Mouse (Mus musculus) limb, embryonic 10.5 days (tissue): ENCODE measurements at regions not wholly inside any gene's neighbourhood (a gene's known extent, or its start where the extent isn't known, plus 50 kb on each side); places are given as distances from the start of the nearest gene placed in this dataset.

Source experiments
- DNase-seq: peaks from one replicate; pipeline ENCODE4 v3.0.0-alpha.2; 2017; ENCODE audit warnings: low spot score
- H3K27ac ChIP-seq: fragments of 300-500 bp; sonication (generic); 2 replicates; pipeline ENCODE4 v1.5.1; 2016; ENCODE audit warnings: mild to moderate bottlenecking
- H3K27me3 ChIP-seq: fragments of 300-500 bp; sonication (generic); 2 replicates; pipeline ENCODE4 v1.6.1; 2016; ENCODE audit warnings: low read depth, mild to moderate bottlenecking; ENCODE audit not compliant: poor library complexity, severe bottlenecking
- H3K36me3 ChIP-seq: fragments of 300-500 bp; sonication (generic); 2 replicates; pipeline ENCODE4 v1.6.1; 2016; ENCODE audit warnings: mild to moderate bottlenecking, moderate library complexity
- H3K4me1 ChIP-seq: fragments of 300-500 bp; sonication (generic); 2 replicates; pipeline ENCODE4 v1.6.1; 2016
- H3K4me3 ChIP-seq: fragments of 300-500 bp; sonication (generic); 2 replicates; pipeline ENCODE4 v1.5.1; 2016; ENCODE audit warnings: mild to moderate bottlenecking, moderate library complexity
- H3K9me3 ChIP-seq: fragments of 300-500 bp; sonication (generic); replicated peaks from 2 replicates; pipeline ENCODE4 v1.6.1; 2016; ENCODE audit warnings: mild to moderate bottlenecking
- WGBS: fragments of 180-500 bp; shearing (Covaris S2); methylation state at CpG from one replicate; pipeline ENCODE4 v1.1.7; 2016; 5-methylcytosine and 5-hydroxymethylcytosine counted together

DNA sequence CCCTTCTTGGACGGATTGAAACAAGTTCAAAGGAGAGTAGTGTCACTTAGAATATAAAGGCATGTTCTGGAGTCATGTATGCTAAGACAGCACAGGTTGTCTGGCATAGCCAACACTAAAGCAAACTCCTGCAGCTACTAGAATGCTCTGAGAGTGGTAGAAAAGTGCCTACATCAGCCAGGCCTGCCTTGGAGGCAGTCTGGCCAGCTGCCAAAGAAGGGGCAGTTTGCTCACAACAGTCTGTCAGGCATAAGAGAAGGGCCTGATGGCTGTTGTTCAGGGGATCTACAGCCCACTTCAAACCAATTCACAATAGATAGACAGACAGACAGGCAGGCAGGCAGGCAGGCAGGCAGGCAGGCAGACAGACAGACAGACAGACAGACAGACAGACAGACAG, 136.5 kb upstream of the Dap start:
- Histone ChIP-seq H3K27me3 (no peaks in the 10 kb centered on the region), H3K27ac (no peak overlapping the region), H3K4me3 (no peak overlapping the region), H3K4me1 (no peaks in the 10 kb centered on the region), H3K9me3 (no peaks in the 10 kb centered on the region), H3K36me3 (no peaks in the 10 kb centered on the region)
- DNase-seq = no peak
- WGBS = 90% methylated on average over 1 of the region's 1 CpGs

DNA sequence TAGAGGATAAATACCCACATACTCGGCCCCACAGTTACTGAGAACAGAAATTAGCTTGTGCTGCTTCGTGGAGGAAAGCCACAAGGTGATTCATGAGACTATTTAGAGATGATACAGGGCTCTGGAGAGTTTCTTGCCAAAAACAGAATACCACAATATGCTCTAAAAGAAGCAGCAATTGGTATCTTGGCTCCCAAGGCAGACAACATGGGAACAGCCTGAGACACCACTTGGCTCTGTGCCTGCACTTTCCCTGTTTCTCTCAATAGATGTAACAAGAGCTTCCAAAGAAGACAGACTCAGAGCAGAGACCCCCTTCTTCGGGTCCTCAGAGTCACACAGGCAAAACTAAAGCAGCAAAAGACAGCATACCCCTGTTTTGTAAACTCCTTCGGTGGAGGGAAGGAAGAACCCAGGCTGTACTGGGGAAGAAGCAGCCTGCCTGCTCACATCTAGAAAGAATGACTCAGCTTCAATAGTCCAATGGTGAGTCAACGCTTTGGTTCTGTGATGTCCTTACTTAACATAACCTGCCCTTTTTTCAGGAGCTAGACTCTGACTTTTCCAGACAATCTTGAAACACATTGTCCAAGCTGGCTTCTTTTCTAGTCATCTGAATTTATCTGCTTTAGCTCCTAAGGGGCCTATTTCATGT, 132.1 kb upstream of the Dap start:
- Histone ChIP-seq H3K36me3 (no peaks in the 10 kb centered on the region), H3K9me3 (no peaks in the 10 kb centered on the region), H3K4me1 (no peaks in the 10 kb centered on the region), H3K27me3 (no peaks in the 10 kb centered on the region), H3K4me3 (no peak overlapping the region), H3K27ac (no peak overlapping the region)
- WGBS = 87% methylated on average over 5 of the region's 5 CpGs
- no peak for DNase-seq

DNA sequence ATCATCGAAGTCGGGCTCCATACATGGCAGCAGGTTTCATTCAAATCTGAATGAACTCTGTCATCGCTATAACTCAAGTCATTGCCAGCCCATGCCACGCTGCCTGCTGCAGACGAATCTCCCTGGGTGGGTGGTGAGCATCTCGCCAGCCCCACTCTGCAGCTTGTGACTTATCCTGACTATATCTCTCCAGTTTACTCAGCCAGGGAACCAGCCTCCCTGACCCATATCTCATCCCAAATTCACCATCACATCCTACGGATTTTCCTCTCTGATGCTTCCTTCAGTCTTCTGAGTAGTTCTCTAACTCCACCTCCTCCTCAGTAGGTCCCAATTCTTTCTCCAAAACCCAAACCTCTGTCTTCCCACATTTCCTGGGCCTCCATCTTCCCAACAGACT, 127.9 kb upstream of the Dap start:
- no peaks in the 10 kb centered on the region for H3K36me3 ChIP-seq
- 87% methylated on average over 7 of the region's 7 CpGs for WGBS
- DNase-seq = no peak

DNA sequence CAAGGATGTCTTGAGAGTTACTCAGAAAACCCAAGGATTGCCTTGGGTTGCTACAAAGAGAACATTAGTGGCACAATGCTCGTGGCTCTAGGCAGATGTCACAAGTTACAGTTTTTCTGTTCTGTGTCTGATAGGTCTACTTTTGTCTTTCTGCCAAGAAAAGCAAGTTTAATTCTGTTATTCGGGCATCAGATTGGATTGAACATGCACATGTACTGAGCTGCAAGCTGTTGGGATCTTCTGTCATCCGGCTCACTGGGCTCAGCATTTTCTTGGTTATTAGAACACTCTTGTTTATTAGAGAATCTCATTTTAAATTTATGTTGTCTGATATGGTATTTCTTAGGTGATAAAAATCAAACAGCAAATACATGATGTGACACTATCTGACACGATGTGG, 126.8 kb upstream of the Dap start:
- H3K4me3 ChIP-seq = no peak overlapping the region

More for the DNA sequence above, 127.9 kb upstream of the Dap start:
- no peaks in the 10 kb centered on the region for H3K27me3 ChIP-seq
- no peak overlapping the region for H3K27ac ChIP-seq
- H3K4me1 ChIP-seq = no peaks in the 10 kb centered on the region
- no peaks in the 10 kb centered on the region for H3K9me3 ChIP-seq
- H3K4me3 ChIP-seq = no peak overlapping the region

DNA sequence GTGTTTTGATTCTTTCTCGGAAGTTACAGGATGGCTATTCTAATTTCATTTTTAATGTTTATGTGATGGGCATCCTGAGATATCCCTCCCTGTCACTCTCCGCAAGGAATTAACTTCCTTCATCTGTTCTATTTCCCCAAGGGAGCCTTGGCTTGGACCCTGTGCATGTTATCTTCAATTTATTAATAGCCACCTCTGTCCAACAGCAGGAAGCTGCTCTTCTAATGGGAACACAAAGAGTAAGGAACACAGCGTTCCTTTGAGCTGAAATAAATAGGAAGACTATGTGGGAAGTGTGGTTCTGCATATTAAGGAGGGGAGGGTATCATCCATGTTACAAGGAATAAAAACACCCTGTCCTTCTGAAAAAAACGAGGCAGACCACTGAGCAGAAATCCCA, 119.4 kb upstream of the Dap start:
- Histone ChIP-seq H3K36me3 (no peaks in the 10 kb centered on the region), H3K9me3 (no peaks in the 10 kb centered on the region), H3K4me3 (no peak overlapping the region), H3K4me1 (no peaks in the 10 kb centered on the region), H3K27me3 (no peaks in the 10 kb centered on the region), H3K27ac (no peak overlapping the region)
- no peak for DNase-seq
- 89% methylated on average over 4 of the region's 4 CpGs for WGBS

More for the DNA sequence above, 126.8 kb upstream of the Dap start:
- WGBS = 86% methylated on average over 4 of the region's 4 CpGs
- no peaks in the 10 kb centered on the region for H3K27me3 ChIP-seq
- no peak for DNase-seq
- no peaks in the 10 kb centered on the region for H3K9me3 ChIP-seq
- H3K36me3 ChIP-seq = no peaks in the 10 kb centered on the region
- H3K27ac ChIP-seq = no peak overlapping the region
- H3K4me1 ChIP-seq = no peaks in the 10 kb centered on the region

DNA sequence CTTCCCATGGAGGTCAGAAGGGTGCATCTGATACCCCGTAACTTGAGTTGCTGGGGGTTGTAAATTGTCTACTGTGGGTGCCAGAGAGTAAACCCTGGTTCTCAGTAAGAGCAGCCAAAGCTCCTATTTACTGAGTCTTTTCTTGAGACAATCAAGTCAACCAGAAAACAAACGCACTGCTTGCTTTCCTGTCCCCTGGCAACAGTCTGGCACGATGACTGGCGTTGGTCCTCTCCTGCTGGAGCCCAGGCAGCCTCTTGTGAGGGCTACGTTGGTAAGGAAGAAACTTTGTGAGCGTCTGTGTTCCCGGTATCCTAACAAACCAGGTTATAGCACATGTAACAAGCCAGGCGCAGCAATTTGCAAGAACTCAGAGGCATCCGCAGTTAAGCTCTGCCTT, 117.2 kb upstream of the Dap start:
- H3K27ac ChIP-seq = no peak overlapping the region
- no peaks in the 10 kb centered on the region for H3K27me3 ChIP-seq
- no peak for DNase-seq
- H3K4me3 ChIP-seq = no peak overlapping the region
- no peaks in the 10 kb centered on the region for H3K9me3 ChIP-seq
- no peaks in the 10 kb centered on the region for H3K4me1 ChIP-seq
- 89% methylated on average over 9 of the region's 9 CpGs for WGBS
- no peaks in the 10 kb centered on the region for H3K36me3 ChIP-seq

DNA sequence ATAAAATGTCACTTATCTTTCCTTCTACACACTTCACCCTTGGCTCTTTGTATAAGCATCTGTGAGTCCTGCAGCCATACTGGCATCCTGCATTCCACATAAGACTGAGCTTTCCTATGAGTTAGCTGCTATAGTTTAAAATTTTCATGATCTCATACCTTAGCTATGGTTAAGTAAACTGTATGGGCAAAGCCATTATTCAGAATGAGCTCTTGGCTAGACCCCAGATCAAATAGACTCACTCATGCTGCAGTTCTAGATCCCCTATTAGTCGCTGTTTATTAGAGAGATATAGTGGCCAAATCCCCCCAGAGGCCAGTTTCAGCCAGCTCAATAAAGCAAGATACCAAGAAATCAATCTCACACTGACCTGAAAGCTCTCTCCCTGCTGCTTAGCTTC, 110.9 kb upstream of the Dap start:
- Histone ChIP-seq H3K4me3 (no peak overlapping the region), H3K9me3 (no peaks in the 10 kb centered on the region), H3K27me3 (no peaks in the 10 kb centered on the region), H3K27ac (no peak overlapping the region), H3K36me3 (no peaks in the 10 kb centered on the region), H3K4me1 (no peaks in the 10 kb centered on the region)
- DNase-seq = no peak
- 82% methylated on average over 1 of the region's 1 CpGs for WGBS

DNA sequence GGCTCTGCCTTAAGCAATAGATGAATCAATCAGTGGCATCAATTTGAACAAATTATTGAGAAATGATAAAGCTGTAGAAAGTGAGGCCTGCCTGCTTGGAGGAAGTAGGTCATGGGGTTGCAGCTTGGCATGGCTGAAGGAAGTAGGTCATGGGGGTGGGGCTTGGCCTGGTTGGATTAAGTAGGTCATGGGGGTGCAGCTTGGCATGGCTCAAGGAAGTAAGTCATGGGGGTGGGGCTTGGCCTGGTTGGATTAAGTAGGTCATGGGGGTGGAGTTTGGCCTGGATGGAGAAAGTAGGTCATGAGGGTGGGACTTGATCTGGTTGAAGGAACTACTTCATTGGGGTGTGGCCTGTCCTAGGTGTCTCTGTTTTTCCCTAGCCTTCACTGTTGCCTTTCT, 106.8 kb upstream of the Dap start:
- no peak for DNase-seq
- Histone ChIP-seq H3K9me3 (no peaks in the 10 kb centered on the region), H3K4me1 (no peaks in the 10 kb centered on the region), H3K27me3 (no peaks in the 10 kb centered on the region), H3K4me3 (no peak overlapping the region), H3K27ac (no peak overlapping the region), H3K36me3 (no peaks in the 10 kb centered on the region)

DNA sequence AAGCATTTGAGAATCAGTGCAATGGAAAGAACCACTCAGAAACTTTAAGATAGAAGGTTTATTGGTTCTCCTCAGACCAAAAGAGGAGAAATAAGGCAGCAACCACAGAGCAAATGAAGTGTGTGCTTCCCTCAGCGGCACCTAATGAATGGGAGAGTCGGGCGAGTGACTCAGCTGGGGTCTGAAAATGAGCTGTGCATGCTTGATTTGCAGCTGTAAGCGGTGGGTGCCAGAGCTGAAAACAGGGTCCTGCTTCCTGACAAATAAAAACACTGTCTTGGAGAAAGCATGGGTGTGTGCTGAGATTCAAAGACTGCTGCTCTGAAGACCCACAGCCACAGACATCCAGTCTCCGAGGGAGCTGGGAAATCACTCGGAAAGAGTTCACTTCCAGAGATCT, 104.0 kb upstream of the Dap start:
- no peaks in the 10 kb centered on the region for H3K4me1 ChIP-seq
- no peaks in the 10 kb centered on the region for H3K9me3 ChIP-seq
- no peaks in the 10 kb centered on the region for H3K36me3 ChIP-seq
- no peak overlapping the region for H3K27ac ChIP-seq
- no peaks in the 10 kb centered on the region for H3K27me3 ChIP-seq
- 72% methylated on average over 6 of the region's 6 CpGs for WGBS
- H3K4me3 ChIP-seq = no peak overlapping the region
- DNase-seq = no peak

DNA sequence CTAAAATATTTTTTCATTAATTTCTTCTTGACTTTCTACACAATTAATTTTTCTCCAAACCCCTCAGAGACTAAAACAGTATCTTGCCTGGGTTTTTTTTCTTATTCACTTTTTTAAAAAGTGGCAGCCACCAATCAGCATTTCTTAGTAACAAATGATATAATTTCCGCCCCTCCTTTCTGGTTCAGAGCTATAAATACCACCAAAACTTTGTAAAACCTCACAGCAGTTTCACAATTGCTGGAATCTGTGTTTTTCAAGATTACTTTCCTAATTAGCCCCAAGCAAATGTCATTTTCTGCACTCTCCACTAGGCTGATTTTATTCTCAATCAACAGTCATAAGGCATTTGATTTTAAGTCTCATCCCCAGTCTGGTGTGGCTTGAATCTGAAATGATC, 98.3 kb upstream of the Dap start:
- no peaks in the 10 kb centered on the region for H3K4me1 ChIP-seq
- H3K9me3 ChIP-seq = no peaks in the 10 kb centered on the region
- H3K27me3 ChIP-seq = no peaks in the 10 kb centered on the region
- WGBS = 92% methylated on average over 1 of the region's 1 CpGs
- H3K36me3 ChIP-seq = no peaks in the 10 kb centered on the region
- H3K27ac ChIP-seq = no peak overlapping the region
- H3K4me3 ChIP-seq = no peak overlapping the region
- no peak for DNase-seq

DNA sequence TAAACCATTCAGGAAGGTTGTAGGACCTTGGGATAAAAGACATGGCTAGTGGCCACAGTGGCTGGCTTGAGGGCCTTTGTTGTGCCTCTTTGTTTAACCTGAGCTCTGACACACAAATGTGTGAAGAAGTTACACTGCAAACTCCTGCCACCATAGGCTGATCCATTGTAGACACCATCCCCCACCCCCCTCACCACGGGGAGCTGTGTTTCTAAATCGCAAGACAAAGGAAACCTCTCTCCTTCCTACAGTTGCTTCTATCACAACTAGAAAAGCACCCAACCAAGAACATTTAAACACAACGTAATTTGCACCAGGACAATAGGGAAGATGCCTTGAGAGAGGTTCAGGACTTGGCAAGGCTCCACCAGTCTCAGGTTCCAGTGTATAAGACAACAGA, 97.1 kb upstream of the Dap start:
- Histone ChIP-seq H3K27ac (no peak overlapping the region), H3K27me3 (no peaks in the 10 kb centered on the region), H3K36me3 (no peaks in the 10 kb centered on the region), H3K4me1 (no peaks in the 10 kb centered on the region), H3K9me3 (no peaks in the 10 kb centered on the region), H3K4me3 (no peak overlapping the region)
- WGBS = 47% methylated on average over 3 of the region's 3 CpGs
- no peak for DNase-seq

DNA sequence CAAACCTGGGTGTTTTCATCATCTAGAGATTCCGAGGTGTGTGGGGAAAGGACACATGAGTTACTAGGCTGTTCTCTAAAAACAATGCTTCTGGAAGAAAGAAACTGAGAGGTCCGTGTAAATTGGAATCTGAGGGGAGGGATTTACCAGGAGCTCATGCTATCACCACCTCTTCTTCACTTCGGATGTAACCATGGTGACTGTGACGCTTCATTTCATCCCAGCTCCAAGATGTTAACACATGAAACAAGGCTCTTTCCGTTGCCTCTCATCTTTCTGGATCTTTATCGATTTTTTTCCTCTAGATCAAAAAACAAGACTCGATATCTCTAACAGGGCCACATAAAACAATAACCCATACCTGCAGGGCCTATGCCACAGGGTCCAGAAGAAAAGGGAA, 89.2 kb upstream of the Dap start:
- 77% methylated on average over 7 of the region's 7 CpGs for WGBS
- H3K4me3 ChIP-seq = no peak overlapping the region
- DNase-seq = no peak

DNA sequence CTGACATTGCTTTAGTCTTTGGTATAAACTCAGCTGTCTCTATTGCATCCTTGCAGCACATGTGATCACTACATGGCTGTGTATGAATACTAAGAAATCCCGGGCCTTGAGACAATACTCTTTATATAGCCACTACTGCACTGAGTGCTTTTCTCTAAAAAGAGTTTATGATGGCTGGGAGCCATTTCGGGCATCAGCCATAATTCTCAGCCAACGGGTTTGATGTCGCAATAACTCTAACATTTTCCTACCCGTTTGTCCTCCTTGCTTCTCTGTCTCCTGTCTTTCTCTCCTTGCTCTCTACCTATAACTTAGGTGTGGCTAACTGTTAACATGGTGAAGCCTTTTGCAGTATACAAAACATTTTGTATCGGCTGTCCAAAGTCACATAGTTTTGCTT, 85.5 kb upstream of the Dap start:
- no peaks in the 10 kb centered on the region for H3K9me3 ChIP-seq
- no peak overlapping the region for H3K4me3 ChIP-seq
- DNase-seq = no peak
- no peak overlapping the region for H3K27ac ChIP-seq
- H3K27me3 ChIP-seq = no peaks in the 10 kb centered on the region
- H3K4me1 ChIP-seq = no peaks in the 10 kb centered on the region
- no peaks in the 10 kb centered on the region for H3K36me3 ChIP-seq
- 91% methylated on average over 6 of the region's 6 CpGs for WGBS

More for the DNA sequence above, 89.2 kb upstream of the Dap start:
- no peaks in the 10 kb centered on the region for H3K4me1 ChIP-seq
- H3K27ac ChIP-seq = no peak overlapping the region
- no peaks in the 10 kb centered on the region for H3K9me3 ChIP-seq
- H3K27me3 ChIP-seq = no peaks in the 10 kb centered on the region
- H3K36me3 ChIP-seq = no peaks in the 10 kb centered on the region

DNA sequence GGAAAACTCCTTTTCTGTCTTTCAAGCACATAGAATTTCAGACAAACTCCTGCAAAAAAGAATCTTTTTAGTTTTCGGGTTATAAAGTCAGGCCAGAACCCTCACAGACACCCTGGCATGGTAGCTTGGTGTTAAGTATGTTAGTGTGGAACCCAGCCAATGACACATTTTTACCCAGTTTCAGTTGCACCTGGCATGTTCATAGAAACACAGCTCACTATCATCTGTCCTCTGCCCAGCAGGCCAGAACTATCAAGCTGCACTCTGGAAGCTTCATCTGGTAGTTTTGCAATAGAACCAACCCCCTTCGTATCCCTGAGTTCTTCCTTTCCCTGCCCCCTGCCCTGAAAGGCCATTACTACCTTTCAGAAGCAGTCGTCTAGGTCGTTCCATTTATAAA, 82.4 kb upstream of the Dap start:
- Histone ChIP-seq H3K36me3 (no peaks in the 10 kb centered on the region), H3K27ac (no peak overlapping the region), H3K27me3 (no peaks in the 10 kb centered on the region), H3K9me3 (no peaks in the 10 kb centered on the region), H3K4me1 (no peaks in the 10 kb centered on the region), H3K4me3 (no peak overlapping the region)
- no peak for DNase-seq
- 79% methylated on average over 4 of the region's 4 CpGs for WGBS
